Mouse (Mus musculus): ENCODE data around the gene Itga3. TPM values are rescaled to one million over a fixed set of nuclear protein-coding genes. Genes with fewer than 3 reads are reported as not detected.

Itga3 gene
- polyA plus RNA-seq, 1 experiment: 17.1 TPM

DNA sequence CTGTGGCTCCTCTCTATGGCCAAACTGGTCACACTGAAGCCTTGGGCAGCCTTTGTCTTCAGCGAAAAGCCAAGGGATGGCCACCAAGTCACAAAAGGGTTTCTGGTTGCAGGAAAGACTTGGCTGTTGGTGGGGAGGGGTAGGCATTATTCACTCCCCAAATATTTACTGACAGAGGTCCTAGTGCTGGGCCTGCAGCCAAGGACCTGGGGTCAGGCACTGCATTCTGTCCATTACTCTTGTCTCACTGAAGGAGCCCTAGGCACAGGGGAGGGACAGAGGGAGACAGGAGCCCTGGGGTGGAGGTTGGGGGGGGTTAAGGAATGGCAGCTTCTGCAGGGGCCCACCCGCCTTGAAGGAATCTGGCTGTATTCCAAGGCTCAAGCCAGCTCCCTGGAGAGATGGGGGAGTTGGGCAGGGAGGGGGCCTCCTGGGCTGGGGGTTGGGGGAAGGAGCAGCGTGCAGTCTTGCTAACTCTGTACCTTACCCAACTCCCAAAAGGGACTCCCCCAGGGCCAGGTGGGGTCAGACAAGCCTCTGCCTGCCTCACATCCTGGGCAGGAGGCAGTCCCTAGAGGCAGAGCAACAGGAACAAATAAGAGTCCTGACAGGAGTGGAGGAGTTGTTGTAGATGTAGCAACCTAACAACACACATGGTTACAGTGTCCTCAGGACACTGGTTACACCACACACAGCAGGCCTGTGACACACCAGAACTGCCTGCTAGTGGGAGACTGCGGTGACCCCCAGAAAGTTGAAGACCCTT lies 20.2 kb upstream of the Itga3 start:
- H3K36me3 ChIP-seq (ENCODE audit: control insufficient read depth, insufficient read depth, low read length): no peaks in the 10 kb centered on the region
- no peaks in the 10 kb centered on the region for H3K4me1 ChIP-seq (replicated peaks; ENCODE audit: control insufficient read depth, insufficient read depth, low read length)
- no peak for DNase-seq
- no peak overlapping the region for H3K27ac ChIP-seq (ENCODE audit: control insufficient read depth, insufficient read depth, low read length)
- H3K4me3 ChIP-seq (ENCODE audit: control insufficient read depth, insufficient read depth, low read length): no peak overlapping the region
- no peaks in the 10 kb centered on the region for H3K27me3 ChIP-seq (ENCODE audit: control insufficient read depth, insufficient read depth, low read length)
- TF ChIP-seq POLR2A (IDR thresholded peaks at IDR 0.05; ENCODE audit: control insufficient read depth, extremely low read depth, insufficient read depth, low read length, poor library complexity) (no peak), CTCF (IDR thresholded peaks at IDR 0.05; ENCODE audit: borderline replicate concordance, control insufficient read depth, extremely low read depth, insufficient read depth, low read length, poor library complexity) (no peak)
- WGBS: 87% methylated on average over 4 of the region's 4 CpGs

- DNase-seq: no peak
- Histone ChIP-seq H3K27ac (ENCODE audit: control insufficient read depth, insufficient read depth, low read length) (no peak overlapping the region), H3K4me3 (ENCODE audit: control insufficient read depth, insufficient read depth, low read length) (no peak overlapping the region), H3K4me1 (replicated peaks; ENCODE audit: control insufficient read depth, insufficient read depth, low read length) (no peaks in the 10 kb centered on the region), H3K27me3 (ENCODE audit: control insufficient read depth, insufficient read depth, low read length) (no peaks in the 10 kb centered on the region), H3K36me3 (ENCODE audit: control insufficient read depth, insufficient read depth, low read length) (no peaks in the 10 kb centered on the region)
- TF ChIP-seq CTCF (IDR thresholded peaks at IDR 0.05; ENCODE audit: borderline replicate concordance, control insufficient read depth, extremely low read depth, insufficient read depth, low read length, poor library complexity) (no peak), POLR2A (IDR thresholded peaks at IDR 0.05; ENCODE audit: control insufficient read depth, extremely low read depth, insufficient read depth, low read length, poor library complexity) (no peak)
- 92% methylated on average over 10 of the region's 10 CpGs for whole genome bisulfite sequencing
Measured at GRCm38 (mm10) chr11:95095596-95095995, 19.0 kb upstream of the Itga3 start.

DNA sequence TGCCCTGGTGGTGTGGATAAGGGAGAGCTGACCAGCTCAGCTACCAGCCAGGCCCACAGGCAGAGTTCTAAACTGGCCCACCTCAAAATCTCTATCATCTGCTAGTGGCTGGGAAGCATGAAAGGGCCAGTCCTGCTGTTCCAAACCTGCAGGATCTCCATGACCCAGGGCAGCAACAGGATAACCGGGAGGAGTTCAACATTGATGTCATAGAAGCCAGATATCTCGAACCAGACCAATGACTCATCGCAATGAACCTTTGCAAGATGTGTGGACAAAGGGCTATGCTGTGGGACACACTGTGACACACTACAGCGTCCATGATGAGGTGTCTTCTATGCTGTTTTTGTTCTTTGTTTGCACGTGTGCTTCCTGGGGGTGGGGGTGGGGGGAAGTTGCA lies 16.5 kb upstream of the Itga3 start:
- no peak for DNase-seq
- Histone ChIP-seq H3K27me3 (ENCODE audit: control insufficient read depth, insufficient read depth, low read length) (no peaks in the 10 kb centered on the region), H3K4me3 (ENCODE audit: control insufficient read depth, insufficient read depth, low read length) (no peak overlapping the region), H3K4me1 (replicated peaks; ENCODE audit: control insufficient read depth, insufficient read depth, low read length) (no peaks in the 10 kb centered on the region), H3K36me3 (ENCODE audit: control insufficient read depth, insufficient read depth, low read length) (no peaks in the 10 kb centered on the region), H3K27ac (ENCODE audit: control insufficient read depth, insufficient read depth, low read length) (no peak overlapping the region)
- WGBS: 89% methylated on average over 5 of the region's 5 CpGs
- TF ChIP-seq CTCF (IDR thresholded peaks at IDR 0.05; ENCODE audit: borderline replicate concordance, control insufficient read depth, extremely low read depth, insufficient read depth, low read length, poor library complexity) (no peak), POLR2A (IDR thresholded peaks at IDR 0.05; ENCODE audit: control insufficient read depth, extremely low read depth, insufficient read depth, low read length, poor library complexity) (no peak)

DNA sequence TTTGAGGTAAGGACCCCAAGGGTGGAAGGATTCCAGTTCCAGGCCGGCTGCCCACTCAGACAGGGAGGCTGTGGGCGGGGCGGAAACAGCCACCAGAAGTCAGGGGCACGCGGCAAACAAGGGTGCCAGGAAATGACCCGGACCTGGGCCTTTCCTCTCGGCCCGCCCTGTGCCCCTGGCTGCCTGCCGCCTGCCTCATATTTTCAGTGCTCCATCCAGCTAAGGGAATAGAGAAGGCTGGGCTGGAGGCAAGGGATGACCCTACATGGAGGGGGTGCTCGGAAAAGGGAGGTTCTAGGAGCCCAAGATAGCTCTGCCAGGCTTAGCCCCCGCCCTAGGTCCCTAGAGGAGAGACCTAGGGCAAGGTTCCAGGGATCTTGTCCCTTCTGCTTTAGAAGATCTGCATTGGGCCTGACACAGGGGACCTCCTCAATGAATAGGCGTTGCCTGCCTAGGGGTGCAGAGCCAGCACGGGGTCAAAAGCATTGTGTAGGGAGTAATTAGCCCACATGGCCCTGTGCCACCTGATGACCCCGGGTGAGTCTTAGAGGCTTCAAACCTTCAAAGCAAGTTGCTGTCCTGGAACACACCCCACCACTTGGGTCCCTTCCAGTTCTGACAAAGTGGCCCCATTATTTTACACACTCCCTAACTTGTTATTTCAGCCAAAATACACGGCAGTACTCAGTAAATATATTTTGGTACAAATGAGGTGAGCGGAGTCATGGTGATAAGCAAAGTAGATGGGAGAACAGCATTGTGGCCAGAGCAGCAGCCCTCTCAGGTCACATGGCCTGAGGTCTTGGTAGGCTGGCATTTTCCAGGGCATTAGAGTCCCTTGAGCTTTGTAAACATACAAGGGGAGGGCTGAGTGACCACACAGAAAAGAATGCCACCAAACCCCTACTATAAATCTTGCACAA lies 12.5 kb upstream of the Itga3 start:
- no peak for TF ChIP-seq CTCF (IDR thresholded peaks at IDR 0.05; ENCODE audit: borderline replicate concordance, control insufficient read depth, extremely low read depth, insufficient read depth, low read length, poor library complexity)
- TF ChIP-seq POLR2A (IDR thresholded peaks at IDR 0.05; ENCODE audit: control insufficient read depth, extremely low read depth, insufficient read depth, low read length, poor library complexity): no peak

GRCm38 (mm10) chr11:95088286-95088685 lies 11.7 kb upstream of the Itga3 start:
- peaks cover 5% of the 10 kb centered on the region; the same call in 1 of the 2 replicates for H3K4me1 ChIP-seq (replicated peaks; ENCODE audit: control insufficient read depth, insufficient read depth, low read length)
- 88% methylated on average over 7 of the region's 7 CpGs for whole genome bisulfite sequencing
- no peak for DNase-seq
- H3K4me3 ChIP-seq (ENCODE audit: control insufficient read depth, insufficient read depth, low read length): no peak overlapping the region
- H3K27me3 ChIP-seq (ENCODE audit: control insufficient read depth, insufficient read depth, low read length): no peaks in the 10 kb centered on the region
- no peak overlapping the region for H3K27ac ChIP-seq (ENCODE audit: control insufficient read depth, insufficient read depth, low read length)
- TF ChIP-seq POLR2A (IDR thresholded peaks at IDR 0.05; ENCODE audit: control insufficient read depth, extremely low read depth, insufficient read depth, low read length, poor library complexity): no peak
- no peak for TF ChIP-seq CTCF (IDR thresholded peaks at IDR 0.05; ENCODE audit: borderline replicate concordance, control insufficient read depth, extremely low read depth, insufficient read depth, low read length, poor library complexity)
- H3K36me3 ChIP-seq (ENCODE audit: control insufficient read depth, insufficient read depth, low read length): no peaks in the 10 kb centered on the region

More for the DNA sequence above, 12.5 kb upstream of the Itga3 start:
- no peak for DNase-seq
- WGBS: 51% methylated on average over 16 of the region's 16 CpGs
- Histone ChIP-seq H3K4me3 (ENCODE audit: control insufficient read depth, insufficient read depth, low read length) (no peak overlapping the region), H3K27ac (ENCODE audit: control insufficient read depth, insufficient read depth, low read length) (no peak overlapping the region), H3K27me3 (ENCODE audit: control insufficient read depth, insufficient read depth, low read length) (no peaks in the 10 kb centered on the region), H3K4me1 (replicated peaks; ENCODE audit: control insufficient read depth, insufficient read depth, low read length) (no peaks in the 10 kb centered on the region), H3K36me3 (ENCODE audit: control insufficient read depth, insufficient read depth, low read length) (no peaks in the 10 kb centered on the region)

All from thymus, adult 2 months (tissue).